Mouse (Mus musculus): ENCODE measurements around the gene Mettl7a2. TPM values are rescaled to one million over a fixed set of nuclear protein-coding genes. Genes with fewer than 3 reads are reported as not detected.

Gene Mettl7a2
- total RNA-seq, 2 experiments from 2014 or later, result 0.20 TPM; not detected in 1

DNA sequence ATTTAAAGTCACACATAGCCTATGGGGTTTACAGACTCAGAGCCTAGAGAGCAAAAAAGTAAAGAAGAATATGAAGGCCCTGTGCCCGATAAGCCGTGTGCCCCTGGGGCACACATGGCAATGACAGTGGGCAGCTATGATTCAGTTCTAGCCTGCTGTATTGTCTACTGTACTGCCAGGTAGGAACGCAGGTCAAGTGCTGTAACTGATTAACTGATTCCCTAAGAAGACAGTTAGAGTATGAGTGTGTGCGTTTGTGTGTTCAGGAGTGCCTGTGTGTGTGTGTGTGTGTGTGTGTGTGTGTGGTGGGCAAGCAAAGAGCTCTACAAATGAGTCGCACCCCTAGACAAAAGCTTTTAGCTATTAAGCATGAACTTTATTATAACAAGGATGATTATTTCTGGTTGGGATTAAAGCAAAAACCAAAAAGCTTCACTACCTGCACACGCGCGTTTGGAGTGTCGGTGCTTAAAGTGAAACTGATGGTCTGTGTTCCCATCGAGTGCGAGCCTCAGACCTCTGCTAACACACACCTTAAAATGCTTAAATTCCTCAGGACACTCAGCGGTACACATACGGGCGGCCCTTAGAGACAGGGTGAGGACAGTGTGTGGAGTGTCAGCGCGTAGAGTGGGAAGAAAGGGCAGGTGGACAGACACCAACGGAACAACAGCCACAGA lies 34.7 kb downstream of the Mettl7a2 start:
- intact Hi-C loops (cut with DNase I), result no loop called here
- DNase-seq (ENCODE audit: low spot score in 2 of 2), result no peak

DNA sequence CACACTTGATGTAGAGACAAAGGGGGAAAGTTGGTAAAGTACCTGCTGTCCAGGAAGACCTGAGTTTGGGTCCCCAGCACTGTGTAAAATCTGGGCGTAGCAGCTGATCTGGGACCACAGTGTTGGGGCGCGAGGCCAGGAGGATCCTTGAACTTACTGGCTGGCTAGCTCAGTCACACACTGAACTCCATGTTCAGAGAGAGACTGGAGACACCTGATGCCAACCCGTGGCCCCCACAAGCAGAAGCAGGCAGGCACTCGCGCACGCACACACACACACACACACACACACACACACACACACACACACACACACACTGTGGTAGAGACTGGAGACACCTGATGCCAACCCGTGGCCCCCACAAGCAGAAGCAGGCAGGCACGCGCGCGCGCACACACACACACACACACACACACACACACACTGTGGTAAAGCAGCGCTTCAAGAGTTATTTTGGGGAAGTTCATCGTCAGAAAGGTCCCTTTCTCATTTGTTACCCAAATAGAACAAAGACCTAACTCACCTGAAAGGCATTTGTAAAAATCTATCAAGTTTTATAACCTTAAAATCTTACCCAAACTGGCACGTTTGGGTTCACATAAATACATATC lies 35.3 kb downstream of the Mettl7a2 start:
- no peak for DNase-seq (ENCODE audit: low spot score in 2 of 2)
- intact Hi-C loops (cut with DNase I), result no loop called here

DNA sequence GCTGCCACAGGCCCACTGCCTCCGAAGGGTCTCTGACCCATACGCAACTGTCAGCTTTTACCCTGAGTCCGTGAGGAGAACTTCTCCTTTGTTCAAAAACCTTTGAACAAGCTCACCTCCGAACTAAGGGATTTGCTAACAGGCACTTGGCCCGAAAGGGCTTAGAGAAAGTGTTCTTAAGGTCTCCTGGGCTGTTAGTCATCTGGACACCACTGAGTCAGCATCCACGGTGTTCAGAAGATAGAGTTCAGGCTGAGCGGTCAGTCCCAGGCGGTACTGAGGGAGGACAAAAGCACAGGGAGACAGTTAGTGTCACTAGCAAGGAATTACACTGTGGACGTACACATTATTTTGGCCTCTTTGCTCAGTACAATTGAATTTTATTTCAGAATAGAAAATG lies 35.9 kb downstream of the Mettl7a2 start:
- DNase-seq (ENCODE audit: low spot score in 2 of 2), result no peak
- intact Hi-C loops (cut with DNase I), result no loop called here

DNA sequence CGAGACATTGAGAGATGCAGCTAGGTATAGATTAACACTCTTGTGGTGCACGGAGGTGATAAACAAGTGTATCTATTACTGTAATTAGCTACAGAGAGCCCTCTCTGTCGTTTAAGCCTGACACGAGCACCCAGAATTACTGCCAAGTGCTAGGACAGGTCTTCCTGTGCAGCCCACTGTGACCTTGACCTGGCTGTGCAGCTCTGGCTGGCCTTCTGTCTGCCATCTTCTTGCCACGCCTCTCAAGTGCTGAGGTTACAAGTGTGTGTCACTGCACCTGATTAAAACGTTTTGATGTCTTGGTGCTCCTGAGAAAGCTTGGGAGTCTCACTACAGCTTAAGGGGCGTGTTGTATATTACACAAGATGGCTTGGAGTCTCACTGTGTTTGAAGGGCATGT lies 38.1 kb downstream of the Mettl7a2 start:
- intact Hi-C loops (cut with DNase I), result loop anchor here (10.0 kb wide), 1 partner anchor 64 kb away; no protein-coding TSS in a partner anchor
- no peak for DNase-seq (ENCODE audit: low spot score in 2 of 2)

DNA sequence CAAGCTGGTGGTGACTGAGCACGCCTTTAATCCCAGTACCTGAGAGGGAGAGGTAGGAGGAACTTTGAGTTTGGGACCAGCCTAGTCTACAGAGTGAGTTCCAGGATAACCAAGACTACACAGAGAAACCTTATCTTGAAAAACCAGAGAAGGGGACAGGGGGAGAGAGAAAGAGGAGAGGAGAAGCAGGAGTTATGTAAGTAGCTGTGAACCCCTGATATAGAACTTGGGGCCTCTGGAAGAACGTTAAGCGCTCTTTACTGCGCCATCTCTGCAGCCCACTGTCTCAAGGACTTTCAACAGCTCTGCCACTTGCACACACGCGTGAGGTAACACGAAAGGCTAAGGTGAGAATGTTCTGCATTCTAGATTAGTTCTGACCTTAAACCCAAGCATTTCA lies 38.6 kb downstream of the Mettl7a2 start:
- no peak for DNase-seq (ENCODE audit: low spot score in 2 of 2)
- intact Hi-C loops (cut with DNase I), result loop anchor here (10.0 kb wide), 1 partner anchor 63 kb away; no protein-coding TSS in a partner anchor

DNA sequence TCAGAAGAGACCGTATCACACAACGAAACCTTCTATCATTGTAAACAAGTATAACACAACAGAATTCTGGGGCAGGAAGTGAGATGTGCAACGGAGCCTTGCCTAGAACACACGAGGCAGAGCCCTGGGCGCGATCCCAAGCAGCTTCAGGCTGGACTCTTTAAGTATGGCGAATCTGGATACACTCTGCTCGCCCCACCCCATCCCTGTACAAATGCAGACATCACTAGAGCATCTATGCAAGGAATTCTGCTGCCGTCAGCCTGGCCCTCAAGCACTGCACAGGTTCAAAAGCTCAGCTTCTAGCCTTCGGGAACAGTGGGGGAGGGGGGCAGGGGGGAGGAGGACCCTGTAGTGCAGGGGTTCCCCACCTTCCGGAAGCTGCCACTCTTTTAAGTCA lies 40.0 kb downstream of the Mettl7a2 start:
- no peak for DNase-seq (ENCODE audit: low spot score in 2 of 2)
- intact Hi-C loops (cut with DNase I), result loop anchor here (10.0 kb wide), 1 partner anchor 62 kb away; no protein-coding TSS in a partner anchor

DNA sequence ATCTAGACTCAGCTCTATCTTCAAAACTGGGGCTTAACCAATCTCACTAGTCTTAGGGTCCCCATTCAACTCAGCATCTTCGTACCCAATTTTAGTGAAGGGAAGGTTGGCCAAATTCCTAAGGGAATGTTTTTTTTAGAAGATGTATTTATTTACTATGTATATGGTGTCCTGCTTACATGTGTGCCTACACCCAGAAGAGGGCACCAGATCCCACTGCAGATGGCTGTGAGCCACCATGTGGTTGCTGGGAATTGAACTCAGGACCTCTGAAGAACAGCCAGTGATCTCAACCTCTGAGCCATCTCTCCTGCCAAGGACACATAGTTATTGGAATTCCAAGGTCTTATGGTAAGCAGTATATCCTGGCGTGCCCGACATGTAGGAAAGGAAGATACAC lies 42.6 kb downstream of the Mettl7a2 start:
- intact Hi-C loops (cut with DNase I), result loop anchor here (10.0 kb wide), 1 partner anchor 59 kb away; no protein-coding TSS in a partner anchor
- no peak for DNase-seq (ENCODE audit: low spot score in 2 of 2)

DNA sequence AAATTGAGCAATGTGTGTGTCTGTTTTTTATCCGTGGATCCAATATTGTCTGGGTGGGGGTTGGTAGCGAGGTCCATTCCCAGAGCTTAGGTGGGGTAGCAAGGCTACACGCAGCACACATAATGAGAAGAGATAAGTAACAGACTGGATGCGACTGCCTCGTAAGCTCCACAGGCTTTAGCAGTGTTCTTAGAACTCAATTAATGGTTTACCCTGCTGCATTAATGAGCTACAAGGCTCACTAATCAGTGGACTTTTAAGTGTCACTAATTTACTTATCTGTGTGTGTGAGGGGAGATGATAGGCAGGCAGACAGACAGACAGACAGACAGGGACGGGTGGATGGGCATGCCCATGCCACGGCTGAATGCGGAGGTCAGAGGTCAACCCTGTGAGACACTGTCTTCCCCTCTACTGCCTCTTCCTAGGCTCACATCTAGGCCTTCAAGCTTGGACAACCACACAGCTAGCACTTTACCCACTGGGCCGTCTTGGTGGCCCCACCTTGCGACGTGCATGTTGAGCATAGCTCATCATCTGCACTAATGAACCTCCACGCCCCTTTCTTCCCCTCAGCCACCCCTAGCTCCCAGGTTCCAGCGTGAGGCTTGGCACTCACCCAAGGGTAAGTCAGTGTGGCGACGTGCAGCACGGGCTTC lies 47.7 kb downstream of the Mettl7a2 start:
- intact Hi-C loops (cut with DNase I), result no loop called here
- no peak for DNase-seq (ENCODE audit: low spot score in 2 of 2)

DNA sequence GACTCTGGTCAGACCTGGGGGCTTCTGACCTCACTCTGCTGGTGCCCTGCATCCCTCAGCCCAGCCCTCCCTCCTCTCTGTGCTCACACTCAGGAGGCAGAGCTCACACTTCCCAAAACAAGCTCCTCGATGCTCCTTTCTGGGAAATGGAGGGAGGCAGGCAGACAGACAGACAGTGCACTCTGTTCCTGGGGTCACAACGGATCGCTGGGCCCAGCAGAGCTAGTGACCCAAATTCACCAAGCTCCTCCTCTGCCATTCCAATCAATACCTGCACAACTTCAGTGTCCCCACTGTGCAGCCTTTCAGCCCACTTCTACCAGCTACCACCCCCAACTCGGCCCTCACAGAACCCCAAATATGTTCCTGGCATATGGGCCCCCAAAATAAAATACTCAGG lies 48.8 kb downstream of the Mettl7a2 start:
- intact Hi-C loops (cut with DNase I), result no loop called here
- DNase-seq (ENCODE audit: low spot score in 2 of 2), result no peak

DNA sequence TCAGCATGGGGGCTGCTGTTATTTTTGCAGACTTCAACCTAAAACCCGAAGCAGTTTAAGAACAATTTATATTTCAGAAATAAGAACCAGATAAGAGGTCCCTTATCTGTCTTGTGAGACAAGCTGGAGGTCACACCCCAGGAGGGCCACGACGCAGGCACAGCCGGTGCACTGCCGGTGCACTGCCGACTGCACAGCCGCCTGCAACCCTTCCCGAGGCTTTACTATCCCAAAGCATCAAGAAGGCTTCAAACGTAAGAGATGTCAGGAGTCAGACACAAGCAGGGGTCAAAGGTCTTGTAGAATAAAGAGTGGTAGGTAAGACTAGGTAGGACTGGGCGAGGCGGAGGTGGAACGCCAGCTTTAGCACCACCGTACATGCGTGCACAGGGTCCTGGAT lies 49.3 kb downstream of the Mettl7a2 start:
- no peak for DNase-seq (ENCODE audit: low spot score in 2 of 2)
- intact Hi-C loops (cut with DNase I), result no loop called here

DNA sequence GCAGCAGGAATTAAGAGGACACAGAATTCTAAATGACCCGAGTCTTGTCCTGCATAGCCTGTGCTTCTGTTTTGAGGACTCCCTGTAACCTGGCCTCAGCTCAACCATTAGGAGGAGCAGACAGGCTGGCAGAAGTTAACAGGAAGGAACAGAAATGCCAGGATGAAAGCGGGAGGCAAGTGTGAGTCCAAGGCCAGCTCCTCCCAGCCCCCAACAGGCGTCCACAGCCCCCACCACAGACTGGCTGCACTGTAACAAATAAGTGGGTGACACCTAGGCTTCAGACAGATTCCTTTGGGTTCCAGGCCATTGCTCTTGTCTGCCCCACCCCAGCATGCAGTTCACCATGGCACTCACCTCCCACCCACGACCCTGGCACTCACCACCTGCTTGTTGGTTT lies 49.8 kb downstream of the Mettl7a2 start:
- intact Hi-C loops (cut with DNase I), result no loop called here
- DNase-seq (ENCODE audit: low spot score in 2 of 2), result no peak

DNA sequence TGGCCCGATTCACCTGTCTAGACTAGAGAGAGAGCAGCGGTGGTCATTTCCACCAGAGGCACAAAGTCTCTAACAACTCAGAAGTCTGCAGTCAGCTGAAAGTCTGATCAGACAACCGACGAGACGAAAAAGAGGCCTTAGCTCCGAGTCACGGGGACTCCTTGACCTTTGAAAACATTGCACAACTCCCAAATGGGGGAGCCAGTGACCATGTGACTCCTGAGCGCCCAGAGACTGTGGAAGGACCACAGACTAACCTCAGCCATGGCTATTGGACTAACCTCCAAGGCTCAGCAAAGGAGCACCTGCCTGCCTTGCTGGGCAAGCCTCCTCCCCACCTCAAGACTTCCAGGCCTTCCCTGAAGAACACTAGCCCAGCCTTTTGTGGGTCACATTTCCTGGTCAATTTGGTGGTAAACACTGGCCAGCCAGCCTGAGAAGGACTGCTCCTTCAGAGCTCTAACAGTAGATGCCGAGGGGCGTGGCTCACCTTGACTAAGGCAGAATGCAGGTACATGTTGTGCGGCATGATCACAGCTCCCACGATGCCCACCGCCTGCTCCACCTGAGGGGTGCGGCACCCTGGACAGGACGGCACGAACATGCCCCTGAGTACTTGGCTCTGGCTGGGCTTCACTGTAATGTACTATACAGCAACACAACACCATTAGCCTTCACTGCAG lies 50.5 kb downstream of the Mettl7a2 start:
- intact Hi-C loops (cut with DNase I), result no loop called here
- no peak for DNase-seq (ENCODE audit: low spot score in 2 of 2)

DNA sequence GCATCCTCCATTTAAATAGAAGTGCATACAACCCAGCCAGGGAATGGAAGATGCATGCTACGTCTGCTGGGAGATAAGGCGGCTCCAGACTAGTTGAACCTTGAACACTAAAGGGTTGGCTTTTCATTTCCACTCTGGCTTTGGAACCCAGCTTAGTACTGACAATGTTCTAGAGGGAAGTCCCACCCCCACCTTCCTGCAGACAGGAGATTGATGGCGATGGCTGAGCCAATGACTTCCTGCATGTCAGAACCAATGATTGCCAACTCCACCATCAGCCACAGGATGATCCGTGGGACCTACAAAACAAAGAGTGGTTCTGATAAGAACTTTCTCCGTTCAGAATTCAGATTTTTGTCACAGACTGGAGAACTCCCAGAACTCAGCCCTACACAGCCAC lies 53.1 kb downstream of the Mettl7a2 start:
- no peak for DNase-seq (ENCODE audit: low spot score in 2 of 2)
- intact Hi-C loops (cut with DNase I), result no loop called here

DNA sequence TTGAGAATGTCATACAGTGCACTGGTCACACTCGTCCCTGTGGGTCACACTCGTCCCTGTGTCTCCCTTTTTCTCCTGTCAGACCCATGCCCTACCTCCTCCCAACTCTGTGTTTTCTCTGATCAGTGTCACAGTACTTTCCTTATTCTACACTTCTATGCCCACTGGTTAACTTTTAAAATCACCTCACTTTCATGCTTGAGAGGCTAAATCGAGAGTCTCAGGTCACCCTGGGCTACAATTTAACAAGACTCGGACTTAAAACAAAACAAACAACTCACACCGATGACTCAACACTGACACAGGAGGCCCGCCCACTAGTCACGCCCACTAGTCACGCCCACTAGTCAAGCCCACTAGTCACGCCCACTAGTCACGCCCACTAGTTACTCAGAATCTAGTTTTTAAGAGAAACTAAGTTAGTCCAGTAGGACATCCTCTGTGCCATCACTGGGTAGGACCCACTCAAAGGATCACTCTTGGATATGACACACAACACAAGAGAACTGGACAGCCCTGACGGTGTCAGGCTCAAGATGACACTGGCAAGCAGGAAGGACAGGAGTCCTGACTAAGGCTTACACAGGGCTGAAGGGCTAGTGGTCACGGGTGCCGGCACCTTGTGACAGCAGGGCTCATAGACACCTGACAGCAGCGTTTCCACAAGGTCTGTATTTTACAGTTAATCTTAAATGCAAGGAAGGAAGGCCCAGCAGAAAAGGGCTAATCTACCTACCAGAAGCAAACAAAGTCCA lies 58.1 kb downstream of the Mettl7a2 start:
- intact Hi-C loops (cut with DNase I), result no loop called here
- no peak for DNase-seq (ENCODE audit: low spot score in 2 of 2)

Other genes with a start within 250 kb of the Mettl7a2 start
- 10 to 100 TPM; 15.7 to 19.7 TPM for gene Atf1, start 125.4 kb upstream of the Mettl7a2 start, total RNA-seq (2021)
- not detected for gene Tmprss12, start 72.4 kb upstream of the Mettl7a2 start, total RNA-seq (2021)
- 10 to 100 TPM; 16.5 to 17.7 TPM for gene Mettl7a1, start 49.1 kb upstream of the Mettl7a2 start, total RNA-seq (2021)
- gene Mettl7a3, start 18.3 kb upstream of the Mettl7a2 start, total RNA-seq (2021), result under 1 TPM in 1 of 2 experiments, not detected in 1; 0.37 TPM
- not detected for gene Methig1, start 51 bp upstream of the Mettl7a2 start, total RNA-seq (2021)
- not detected for gene Higd1c, start 11.3 kb downstream of the Mettl7a2 start, total RNA-seq (2021)
- under 1 TPM in 1 of 2 experiments, not detected in 1; 0.13 TPM for gene Gm5475, start 68.9 kb downstream of the Mettl7a2 start, total RNA-seq (2021)
- gene Slc11a2, start 71.9 kb downstream of the Mettl7a2 start, total RNA-seq (2021), result 10 to 100 TPM; 55.7 to 56.8 TPM
- gene Letmd1, start 115.8 kb downstream of the Mettl7a2 start, total RNA-seq (2021), result 10 to 100 TPM; 65.8 to 70.5 TPM
- gene Csrnp2, start 142.3 kb downstream of the Mettl7a2 start, total RNA-seq (2021), result 10 to 100 TPM; 39.8 to 40.7 TPM
- 10 to 100 TPM; 28.4 to 29.2 TPM for gene Tfcp2, start 198.8 kb downstream of the Mettl7a2 start, total RNA-seq (2021)
- gene Pou6f1, start 246.8 kb downstream of the Mettl7a2 start, total RNA-seq (2021), result 100 to 1,000 TPM; 123 to 125 TPM

Measured in left cerebral cortex, postnatal 14 days (tissue).